Comparison of ENCODE assay signal across 25 mouse cellular contexts in genomic region chr6:145679516-145679915, GRCm38 (mm10).
DNase-seq lines count a peak whose midpoint lies in the region; ATAC-seq and TF ChIP-seq lines count a peak whose summit lies in the region.
"Had no signal": no experiment of that assay in that cellular context is flagged by ENCODE, and none has a peak within 500 bp of the region (broad histone marks: within the 10 kb centered on the region; RNA-seq: fewer than 3 reads in every experiment).

No protein-coding gene starts in this region.

- no peak overlapping the region for H3K27ac ChIP-seq in kidney, postnatal 0 days
- no peak overlapping the region for H3K27ac ChIP-seq in lung, postnatal 0 days (ENCODE audit: low read length)
- H3K27ac ChIP-seq: embryonic facial prominence, embryonic 12.5 days; embryonic facial prominence, embryonic 15.5 days; forebrain, embryonic 12.5 days; forebrain, embryonic 15.5 days; heart, adult 2 months; hindbrain, embryonic 12.5 days; hindbrain, embryonic 15.5 days had no signal

- no peaks in the 10 kb centered on the region for H3K27me3 ChIP-seq in kidney, postnatal 0 days (ENCODE audit: insufficient read depth, low read length)
- H3K27me3 ChIP-seq in lung, postnatal 0 days (replicated peaks; ENCODE audit: insufficient read depth, low read length), result no peaks in the 10 kb centered on the region
- H3K27me3 ChIP-seq: embryonic facial prominence, embryonic 12.5 days; forebrain, embryonic 15.5 days; hindbrain, embryonic 12.5 days; hindbrain, embryonic 15.5 days had no signal

- DNase-seq in kidney, postnatal 0 days (ENCODE audit: low spot score), result peak; percentile 64
- DNase-seq in kidney, postnatal 10 days, result no peak
- peak; percentile 50 for DNase-seq in lung, postnatal 0 days (ENCODE audit: low spot score)
- DNase-seq in lung, postnatal 14 days, result no peak
- peak; percentile 22 for DNase-seq in NIH3T3 (ENCODE audit: low read depth)
- peak; percentile 19 for DNase-seq in fibroblast of lung, adult 2 months (ENCODE audit: low read depth)
- DNase-seq in gastrocnemius, adult 18-20 months (ENCODE audit: low spot score), result no peak
- no peak for DNase-seq in ovary, postnatal 10 days (ENCODE audit: low spot score)
- DNase-seq: adrenal gland, postnatal 10 days; adrenal gland, postnatal 36 days; cerebellum, adult 11 months; cerebellum, adult 2 months; cerebellum, adult 9-11 months; cerebellum, postnatal 25 days; gastrocnemius, postnatal 10 days; gastrocnemius, postnatal 36 days; heart, adult 2 months had no signal

- no peaks in the 10 kb centered on the region for H3K9me3 ChIP-seq in kidney, postnatal 0 days (replicated peaks; ENCODE audit: low read length)
- H3K9me3 ChIP-seq in lung, postnatal 0 days (ENCODE audit: low read length), result no peaks in the 10 kb centered on the region
- H3K9me3 ChIP-seq: embryonic facial prominence, embryonic 12.5 days; embryonic facial prominence, embryonic 15.5 days; forebrain, embryonic 12.5 days; forebrain, embryonic 15.5 days; hindbrain, embryonic 12.5 days; hindbrain, embryonic 15.5 days had no signal

- H3K9ac ChIP-seq in kidney, postnatal 0 days (ENCODE audit: low read depth, low read length), result no peak overlapping the region
- H3K9ac ChIP-seq in lung, postnatal 0 days (replicated peaks; ENCODE audit: low read depth), result no peak overlapping the region
- H3K9ac ChIP-seq: embryonic facial prominence, embryonic 12.5 days; embryonic facial prominence, embryonic 15.5 days; forebrain, embryonic 12.5 days; forebrain, embryonic 15.5 days; hindbrain, embryonic 12.5 days; hindbrain, embryonic 15.5 days had no signal

- WGBS in kidney, postnatal 0 days, result 41% methylated on average over 1 of the region's 1 CpGs
- WGBS in lung, postnatal 0 days, result 33% methylated on average over 1 of the region's 1 CpGs

- TF ChIP-seq EP300 in lung, postnatal 0 days (IDR thresholded peaks at IDR 0.05), result no peak

- no peak overlapping the region for H3K4me3 ChIP-seq in kidney, postnatal 0 days (replicated peaks; ENCODE audit: low read depth, low read length)
- H3K4me3 ChIP-seq in lung, postnatal 0 days (ENCODE audit: low read depth, low read length), result no peak overlapping the region
- H3K4me3 ChIP-seq: embryonic facial prominence, embryonic 12.5 days; embryonic facial prominence, embryonic 15.5 days; forebrain, embryonic 12.5 days; forebrain, embryonic 15.5 days; heart, adult 2 months; hindbrain, embryonic 12.5 days; hindbrain, embryonic 15.5 days had no signal

- H3K4me2 ChIP-seq in kidney, postnatal 0 days (ENCODE audit: low read length), result no peak overlapping the region
- H3K4me2 ChIP-seq in lung, postnatal 0 days (replicated peaks; ENCODE audit: low read depth, low read length), result no peak overlapping the region
- H3K4me2 ChIP-seq: embryonic facial prominence, embryonic 12.5 days; embryonic facial prominence, embryonic 15.5 days; forebrain, embryonic 12.5 days; forebrain, embryonic 15.5 days; heart, embryonic 11.5 days; hindbrain, embryonic 12.5 days; hindbrain, embryonic 15.5 days had no signal

- no peaks in the 10 kb centered on the region for H3K4me1 ChIP-seq in kidney, postnatal 0 days (replicated peaks; ENCODE audit: insufficient read depth, low read length)
- H3K4me1 ChIP-seq in lung, postnatal 0 days (ENCODE audit: insufficient read depth, low read depth, low read length), result no peaks in the 10 kb centered on the region
- H3K4me1 ChIP-seq: embryonic facial prominence, embryonic 15.5 days; hindbrain, embryonic 12.5 days had no signal

- no peak for ATAC-seq in kidney, postnatal 0 days (replicated peaks; ENCODE audit: low FRiP score, low read depth)
- ATAC-seq in lung, postnatal 0 days, result no peak; the same call in 1 of the 2 replicates
- ATAC-seq: activated CD4-positive, CD25-positive, alpha-beta regulatory T cell, adult 4 months; forebrain, embryonic 15.5 days had no signal

- no peaks in the 10 kb centered on the region for H3K36me3 ChIP-seq in kidney, postnatal 0 days (ENCODE audit: insufficient read depth, low read length)
- no peaks in the 10 kb centered on the region for H3K36me3 ChIP-seq in lung, postnatal 0 days (ENCODE audit: insufficient read depth, low read length)
- H3K36me3 ChIP-seq: embryonic facial prominence, embryonic 12.5 days; embryonic facial prominence, embryonic 15.5 days; forebrain, embryonic 12.5 days; forebrain, embryonic 15.5 days; hindbrain, embryonic 12.5 days; hindbrain, embryonic 15.5 days had no signal

- no peak for TF ChIP-seq CTCF in kidney, postnatal 0 days (IDR thresholded peaks at IDR 0.05; ENCODE audit: low read depth)
- no peak for TF ChIP-seq CTCF in lung, postnatal 0 days (IDR thresholded peaks at IDR 0.05)

Comparison
In these comparisons a context has a peak if more than half of its experiments do, and no peak if none do; other contexts are left out.
1. DNase-seq: peak in kidney, postnatal 0 days (single experiment), lung, postnatal 0 days (single experiment), NIH3T3 (single experiment) and fibroblast of lung, adult 2 months (single experiment); none in kidney, postnatal 10 days (single experiment), lung, postnatal 14 days (single experiment), gastrocnemius, adult 18-20 months (single experiment) and ovary, postnatal 10 days (single experiment).